Mouse (Mus musculus) left cerebral cortex, adult 6 months (tissue): ENCODE results near the gene Hexim2. TPM values are rescaled to one million over a fixed set of nuclear protein-coding genes. Genes with fewer than 3 reads are reported as not detected.

Experiments used
- long read RNA-seq, 2 experiments: library from polyadenylated mRNA; unstranded; transcript quantifications; one replicate each; pipeline ENCODE4 v2.0.0; 2019 to 2020
- polyA plus RNA-seq: library from polyadenylated mRNA; unstranded; fragments of <200 nt; fragmentation: Nextera tagmentation; gene quantifications from 2 replicates; pipeline ENCODE4 v1.2.3, GENCODE M21; 2021

Gene Hexim2
- polyA plus RNA-seq: 5.2 and 7.2 TPM in 2 replicates
- long read RNA-seq, experiment 1, transcript Hexim2-202 (3 exons, 1,221 nt): minor isoform, 8 of 42 reads
- long read RNA-seq, experiment 1, transcript Hexim2-204 (2 exons, 370 nt): major isoform, 26 of 42 reads
- long read RNA-seq, experiment 1, partial matches to known transcripts: 2 of 42 reads
- long read RNA-seq, experiment 1, other reads (novel, unspliced or antisense): 1 of 42 reads
- long read RNA-seq, experiment 2, transcript Hexim2-204 (2 exons, 370 nt): major isoform, 6 of 15 reads
- long read RNA-seq, experiment 2, partial matches to known transcripts: 0 of 15 reads
- long read RNA-seq, experiment 2, other reads (novel, unspliced or antisense): 6 of 15 reads

DNA sequence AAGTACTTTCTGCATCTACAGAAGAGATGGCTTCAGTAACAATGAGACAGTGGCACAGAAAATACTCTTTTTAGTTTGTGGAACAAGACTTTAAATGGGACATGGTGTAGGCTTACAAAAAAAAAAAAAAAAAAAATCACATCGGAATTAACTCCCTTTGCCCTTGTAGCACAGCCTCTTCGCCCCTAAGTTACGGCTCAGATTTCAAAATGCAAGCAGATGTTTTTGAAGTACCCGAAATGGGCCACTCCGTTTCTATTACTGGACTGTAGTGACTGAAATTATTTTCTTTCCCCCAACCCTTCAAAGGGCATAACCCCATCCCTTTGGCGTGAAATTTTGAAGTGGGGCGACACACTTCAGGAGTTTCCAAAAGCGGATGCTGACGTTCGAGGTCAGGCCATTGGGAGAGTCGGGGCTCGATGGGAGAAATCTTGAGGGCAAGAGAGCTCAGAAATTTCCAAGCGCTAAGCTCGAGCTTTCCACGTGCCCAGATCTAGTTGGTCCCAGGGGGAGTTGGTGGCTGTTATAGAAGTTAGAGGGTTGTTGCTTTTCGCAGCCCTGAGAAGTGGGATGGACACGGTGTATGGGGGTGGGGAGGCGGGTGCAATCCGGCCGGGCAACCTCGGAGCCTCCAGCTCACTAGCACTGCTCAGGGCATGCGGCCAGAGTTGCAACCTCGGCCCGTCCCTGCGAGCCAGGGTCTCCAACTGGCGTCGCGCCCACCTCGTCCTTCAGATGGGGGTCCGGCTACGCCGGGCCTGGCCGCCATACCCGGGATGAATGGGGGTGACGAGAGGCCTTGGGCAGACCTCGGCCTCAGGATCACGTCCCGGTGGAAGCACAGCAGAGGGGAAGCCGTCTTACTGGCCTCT, at the start of gene Hexim2:
Gene Hexim2 (plus strand): TSS at position 729 of the 875 bp plus-strand sequence.

DNA sequence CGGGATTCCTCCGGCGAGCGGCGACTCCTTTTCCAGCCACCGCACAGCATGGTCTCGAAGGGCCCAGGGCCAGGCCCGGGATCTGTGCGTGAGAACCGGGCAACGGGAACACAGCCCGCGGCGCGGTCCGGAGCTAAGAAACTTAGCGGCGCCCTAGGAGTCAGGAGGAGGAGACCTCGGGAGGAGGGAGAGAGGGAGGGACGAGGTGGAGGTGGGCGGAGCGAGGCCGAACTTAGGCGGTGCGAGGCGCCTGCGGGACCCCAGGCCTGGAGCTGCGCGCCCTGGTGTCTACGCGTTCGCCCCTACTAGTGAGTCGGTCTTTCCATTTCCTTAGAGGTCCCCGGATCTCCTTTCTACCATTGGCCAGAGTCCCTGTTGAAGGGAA, 30.8 kb upstream of the Hexim2 start, which contains the start of the genes Plcd3 and Acbd4:
Gene Plcd3 (minus strand): TSS at position 178 of the 385 bp plus-strand sequence.
Gene Acbd4 (plus strand): TSS at position 202 of the 385 bp plus-strand sequence.

DNA sequence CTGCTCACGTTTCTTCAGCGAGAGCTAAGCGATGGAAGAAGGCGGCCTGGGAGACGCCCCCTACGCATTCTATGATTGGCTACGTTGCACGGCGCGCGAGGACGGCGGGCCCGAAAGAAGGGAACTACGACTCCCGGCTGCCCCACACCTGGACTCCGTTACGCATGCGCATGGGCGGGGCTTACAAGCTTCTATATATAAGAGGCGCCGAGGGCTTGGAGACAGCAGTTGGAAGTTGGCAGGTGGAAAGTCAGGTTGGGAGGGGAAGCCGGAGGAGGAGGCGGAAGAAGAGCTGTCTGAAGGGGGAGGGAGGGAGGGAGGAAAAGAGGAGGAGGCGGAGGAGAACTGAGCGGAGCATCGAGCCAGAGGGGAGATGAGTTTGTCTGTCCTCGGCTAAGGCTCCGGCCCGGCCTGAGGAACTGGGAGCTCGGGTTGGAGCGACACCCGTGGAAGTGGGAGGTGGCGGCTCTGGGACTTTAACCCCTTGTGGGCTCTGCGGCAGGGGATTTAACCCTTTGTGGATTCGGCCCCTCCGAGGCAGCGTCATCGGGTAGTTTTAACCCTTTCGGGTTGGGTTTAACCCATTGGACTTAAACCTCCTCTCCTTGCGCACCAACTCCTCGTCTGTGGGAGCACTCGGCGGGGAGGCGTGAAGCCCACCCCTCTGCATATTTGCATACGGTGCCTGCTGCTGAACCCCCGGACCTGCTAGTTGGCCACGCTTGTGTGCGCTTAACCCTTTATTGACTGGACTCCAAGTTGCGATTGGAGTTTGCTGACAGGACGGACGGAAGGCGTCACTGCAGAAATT, 16.0 kb upstream of the Hexim2 start, which contains the start of gene Hexim1:
Gene Hexim1 (plus strand): TSS at position 224 of the 811 bp plus-strand sequence.

DNA sequence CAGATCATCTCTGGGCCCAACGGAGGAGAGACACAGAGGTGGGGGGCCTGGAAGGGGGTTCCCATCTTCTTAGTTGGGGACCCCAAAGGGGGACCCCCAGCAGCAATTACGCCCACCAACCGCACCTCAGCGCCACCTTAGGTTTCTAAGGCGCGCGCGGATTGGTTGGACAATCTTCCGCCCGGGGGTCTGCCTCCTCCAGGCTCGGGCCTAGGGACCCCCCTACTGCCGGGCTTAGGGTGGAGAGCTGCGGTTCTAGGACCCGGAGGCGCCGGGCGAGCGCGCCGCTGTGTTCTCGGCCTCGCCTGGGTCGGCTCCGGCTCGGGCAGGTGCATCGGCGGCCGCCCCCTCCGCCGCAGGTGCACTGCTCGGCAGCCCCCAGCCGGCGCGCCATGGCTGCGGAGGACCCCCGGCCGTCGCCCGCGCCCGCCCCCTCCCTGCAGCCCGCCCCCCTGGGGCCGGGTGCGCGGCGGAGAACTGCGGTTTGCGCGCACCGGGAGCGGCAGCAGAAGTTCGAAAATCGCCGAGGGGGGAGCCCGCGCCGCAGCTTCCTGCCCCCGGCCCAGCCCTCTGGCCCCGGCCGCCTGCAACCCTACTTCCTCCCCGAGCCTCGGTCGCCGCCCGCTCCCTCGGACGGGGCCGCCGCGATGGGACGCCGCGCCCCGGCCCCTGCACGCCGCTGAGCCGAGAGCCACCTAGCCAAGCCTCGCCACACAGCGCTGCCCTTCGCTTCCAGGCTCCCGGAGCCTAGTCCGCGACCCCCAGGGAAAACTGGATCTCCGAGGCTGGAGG, 38.5 kb downstream of the Hexim2 start, which contains the start of gene Fmnl1:
Gene Fmnl1 (plus strand): TSS at position 614 of the 792 bp plus-strand sequence.

Other genes starting within 250 kb of the Hexim2 start
- gene Fam187a, start 247.3 kb upstream of the Hexim2 start, polyA plus RNA-seq: not detected in 2 replicates
- 54.0 and 58.4 TPM in 2 replicates for gene Gfap, start 231.5 kb upstream of the Hexim2 start, polyA plus RNA-seq
- 0.06 TPM in 1 of 2 replicates, not detected in the other for gene Kif18b, start 207.3 kb upstream of the Hexim2 start, polyA plus RNA-seq
- gene C1ql1, start 185.7 kb upstream of the Hexim2 start, polyA plus RNA-seq: 1.5 and 13.5 TPM in 2 replicates
- 250 and 262 TPM in 2 replicates for gene Nmt1, start 104.2 kb upstream of the Hexim2 start, polyA plus RNA-seq
- gene Dcakd, start 104.1 kb upstream of the Hexim2 start, polyA plus RNA-seq: 16.0 and 42.8 TPM in 2 replicates
- 3.2 and 7.0 TPM in 2 replicates for gene Plcd3, start 30.8 kb upstream of the Hexim2 start, polyA plus RNA-seq
- gene Acbd4, start 30.7 kb upstream of the Hexim2 start, polyA plus RNA-seq: 47.7 and 48.6 TPM in 2 replicates
- 5.2 and 6.1 TPM in 2 replicates for gene Hexim1, start 16.2 kb upstream of the Hexim2 start, polyA plus RNA-seq
- gene Fmnl1, start 38.7 kb downstream of the Hexim2 start, polyA plus RNA-seq: 13.8 and 37.2 TPM in 2 replicates
- gene 1700023F06Rik, start 76.1 kb downstream of the Hexim2 start, polyA plus RNA-seq: 2.6 and 2.7 TPM in 2 replicates
- 0.33 and 0.49 TPM in 2 replicates for gene Spata32, start 86.0 kb downstream of the Hexim2 start, polyA plus RNA-seq
- gene Map3k14, start 135.0 kb downstream of the Hexim2 start, polyA plus RNA-seq: 0.64 and 0.83 TPM in 2 replicates
- 4.9 and 8.6 TPM in 2 replicates for gene Arhgap27, start 231.3 kb downstream of the Hexim2 start, polyA plus RNA-seq